Mouse (Mus musculus): ENCODE results near the gene Msmb. TPM values are rescaled to one million over a fixed set of nuclear protein-coding genes. Genes with fewer than 3 reads are reported as not detected.

Msmb gene
- total and polyA plus RNA-seq, 3 experiments = not detected

GRCm38 (mm10) chr14:32140359-32140965 is 1.4 kb upstream of the Msmb start (continued):
- TF ChIP-seq POLR2A (IDR thresholded peaks at IDR 0.05; ENCODE audit: control insufficient read depth in 1 of 2, insufficient read depth in 1 of 2, low read depth in 1 of 2, low read length in 2 of 2, poor library complexity in 1 of 2) (no peak), ZMIZ1 (IDR thresholded peaks at IDR 0.05; ENCODE audit: low read depth, low read length) (no peak)

- TF ChIP-seq NELFE (IDR thresholded peaks at IDR 0.05; ENCODE audit: low read depth, low read length) = no peak
- TF ChIP-seq RAD21 (IDR thresholded peaks at IDR 0.05; ENCODE audit: low read depth, low read length) = no peak
- no peak for TF ChIP-seq BHLHE40 (IDR thresholded peaks at IDR 0.05; ENCODE audit: borderline replicate concordance, low read depth, low read length)
- TF ChIP-seq MYB (IDR thresholded peaks at IDR 0.05; ENCODE audit: low read depth, low read length) = no peak
- peak; percentile 94; the same call in 1 of the 2 replicates for TF ChIP-seq POLR2AphosphoS5 (IDR thresholded peaks at IDR 0.05; ENCODE audit: borderline replicate concordance, low read depth, low read length)
- TF ChIP-seq ZC3H11A (IDR thresholded peaks at IDR 0.05; ENCODE audit: low read depth, low read length) = no peak
- no peak for TF ChIP-seq TCF12 (IDR thresholded peaks at IDR 0.05; ENCODE audit: low read depth, low read length)
- H3K9me3 ChIP-seq (replicated peaks; ENCODE audit: insufficient read depth, low read length) = no peaks in the 10 kb centered on the region
- peaks cover 14 to 20% of the 10 kb centered on the region in 2 experiments for H3K4me1 ChIP-seq (ENCODE audit: control insufficient read depth in 1 of 2, insufficient read depth in 2 of 2, low read length in 2 of 2)
- no peaks in the 10 kb centered on the region for H3K79me2 ChIP-seq (ENCODE audit: control insufficient read depth, insufficient read depth, low read length, poor library complexity)
- no peak overlapping the region for H3K4me3 ChIP-seq (ENCODE audit: control insufficient read depth in 1 of 2, insufficient read depth in 1 of 2, low read depth in 2 of 2, low read length in 2 of 2)
- H3K27ac ChIP-seq (ENCODE audit: control insufficient read depth, low read depth, low read length) = no peak overlapping the region
- peaks cover 0 to 15% of the 10 kb centered on the region in 2 experiments; a peak in 2 of 4 replicates for H3K36me3 ChIP-seq (ENCODE audit: control insufficient read depth in 1 of 2, insufficient read depth in 2 of 2, low read length in 2 of 2)
- H3K27me3 ChIP-seq (ENCODE audit: control insufficient read depth in 1 of 2, insufficient read depth in 2 of 2, low read length in 2 of 2) = no peaks in the 10 kb centered on the region
- no peak for DNase-seq (ENCODE audit: low read depth, low spot score)
- H3K9ac ChIP-seq (ENCODE audit: control insufficient read depth, low read depth, low read length, poor library complexity, severe bottlenecking) = no peak overlapping the region
Measured at GRCm38 (mm10) chr14:32144734-32145133, 2.9 kb downstream of the Msmb start.

- Histone ChIP-seq H3K4me1 (ENCODE audit: control insufficient read depth in 1 of 2, insufficient read depth in 2 of 2, low read length in 2 of 2) (peaks cover 10 to 18% of the 10 kb centered on the region in 2 experiments), H3K79me2 (ENCODE audit: control insufficient read depth, insufficient read depth, low read length, poor library complexity) (no peaks in the 10 kb centered on the region), H3K27me3 (ENCODE audit: control insufficient read depth in 1 of 2, insufficient read depth in 2 of 2, low read length in 2 of 2) (no peaks in the 10 kb centered on the region), H3K9ac (ENCODE audit: control insufficient read depth, low read depth, low read length, poor library complexity, severe bottlenecking) (peak overlapping the region; percentile 41), H3K36me3 (ENCODE audit: control insufficient read depth in 1 of 2, insufficient read depth in 2 of 2, low read length in 2 of 2) (peaks cover 0 to 13% of the 10 kb centered on the region in 2 experiments; a peak in 2 of 4 replicates), H3K27ac (ENCODE audit: control insufficient read depth, low read depth, low read length) (peak overlapping the region; percentile 85), H3K4me3 (ENCODE audit: control insufficient read depth in 1 of 2, insufficient read depth in 1 of 2, low read depth in 2 of 2, low read length in 2 of 2) (peak overlapping the region; percentile 23 to 45; a peak in 3 of 4 replicates), H3K9me3 (replicated peaks; ENCODE audit: insufficient read depth, low read length) (no peaks in the 10 kb centered on the region)
- peak; percentile 36; the same call in 1 of the 2 replicates for TF ChIP-seq POLR2AphosphoS5 (IDR thresholded peaks at IDR 0.05; ENCODE audit: borderline replicate concordance, low read depth, low read length)
- no peak for TF ChIP-seq MAX (IDR thresholded peaks at IDR 0.05; ENCODE audit: low read length)
- no peak for DNase-seq (ENCODE audit: low read depth, low spot score)
Measured at GRCm38 (mm10) chr14:32145401-32145800, 3.6 kb downstream of the Msmb start.

- H3K4me3 ChIP-seq (ENCODE audit: control insufficient read depth in 1 of 2, insufficient read depth in 1 of 2, low read depth in 2 of 2, low read length in 2 of 2) = peak overlapping the region; percentile 36 to 45
- peak overlapping the region; percentile 85 for H3K27ac ChIP-seq (ENCODE audit: control insufficient read depth, low read depth, low read length)
- H3K9me3 ChIP-seq (replicated peaks; ENCODE audit: insufficient read depth, low read length) = no peaks in the 10 kb centered on the region
- peaks cover 8 to 13% of the 10 kb centered on the region in 2 experiments for H3K4me1 ChIP-seq (ENCODE audit: control insufficient read depth in 1 of 2, insufficient read depth in 2 of 2, low read length in 2 of 2)
- H3K79me2 ChIP-seq (ENCODE audit: control insufficient read depth, insufficient read depth, low read length, poor library complexity) = no peaks in the 10 kb centered on the region
- H3K9ac ChIP-seq (ENCODE audit: control insufficient read depth, low read depth, low read length, poor library complexity, severe bottlenecking) = peak overlapping the region; percentile 42
- no peaks in the 10 kb centered on the region for H3K27me3 ChIP-seq (ENCODE audit: control insufficient read depth in 1 of 2, insufficient read depth in 2 of 2, low read length in 2 of 2)
- peaks cover 0 to 12% of the 10 kb centered on the region in 2 experiments; a peak in 2 of 4 replicates for H3K36me3 ChIP-seq (ENCODE audit: control insufficient read depth in 1 of 2, insufficient read depth in 2 of 2, low read length in 2 of 2)
- DNase-seq (ENCODE audit: low read depth, low spot score) = peak; percentile 86
- TF ChIP-seq TBP (IDR thresholded peaks at IDR 0.05; ENCODE audit: low read depth, low read length) (0 out of 2 replicates have a peak, but pooled peaks have one; percentile 58), ZMIZ1 (IDR thresholded peaks at IDR 0.05; ENCODE audit: low read depth, low read length) (no peak), TCF12 (IDR thresholded peaks at IDR 0.05; ENCODE audit: low read depth, low read length) (peak; percentile 98), POLR2AphosphoS2 (IDR thresholded peaks at IDR 0.05; ENCODE audit: low read length) (no peak; the same call in 1 of the 2 replicates), GABPA (IDR thresholded peaks at IDR 0.05; ENCODE audit: low read depth, low read length) (no peak), MYC (IDR thresholded peaks at IDR 0.05; ENCODE audit: low read depth, low read length) (peak; percentile 75; the same call in 1 of the 2 replicates), POLR2A (IDR thresholded peaks at IDR 0.05; ENCODE audit: control insufficient read depth in 1 of 2, insufficient read depth in 1 of 2, low read depth in 1 of 2, low read length in 2 of 2, poor library complexity in 1 of 2) (peak in 1 of 2 experiments; percentile 61; a peak in 2 of 4 replicates), MAFK (IDR thresholded peaks at IDR 0.05; ENCODE audit: borderline replicate concordance, low read depth, low read length) (0 out of 2 replicates have a peak, but pooled peaks have one; percentile 27), ETS1 (IDR thresholded peaks at IDR 0.05; ENCODE audit: low read depth, low read length) (peak; percentile 98), SIN3A (IDR thresholded peaks at IDR 0.05; ENCODE audit: low read length) (peak; percentile 86), MAX (IDR thresholded peaks at IDR 0.05; ENCODE audit: low read length) (peak; percentile 84), CTCF (IDR thresholded peaks at IDR 0.05 in 2 of 3, conservative IDR thresholded peaks at IDR 0.05 in 1 of 3; ENCODE audit: control insufficient read depth in 1 of 3, insufficient read depth in 1 of 3, low read depth in 2 of 3, low read length in 3 of 3, poor library complexity in 1 of 3, severe bottlenecking in 1 of 3) (no peak), EP300 (IDR thresholded peaks at IDR 0.05; ENCODE audit: low read depth in 1 of 2, low read length in 2 of 2) (peak; percentile 88 to 96), MAZ (IDR thresholded peaks at IDR 0.05; ENCODE audit: low read depth, low read length) (no peak)
Measured at GRCm38 (mm10) chr14:32145809-32146511, 4.1 kb downstream of the Msmb start.
